Mouse (Mus musculus) heart, postnatal 4 days (tissue): ENCODE measurements around the gene Gpr183. TPM values are rescaled to one million over a fixed set of nuclear protein-coding genes. Genes with fewer than 3 reads are reported as not detected.

Experiments
- DNase-seq: peaks from one replicate; pipeline ENCODE4 v3.0.0; 2021
- total RNA-seq, 2 experiments: library from RNA; stranded (reverse); gene quantifications; 2 replicates each; pipeline ENCODE4 v1.2.3; 2021

Gpr183 gene
- total RNA-seq, 2 experiments from 2014 or later: 2.8 to 3.3 TPM

- no peak for DNase-seq
These were observed 22.3 kb upstream of the Gpr183 start for GRCm38 (mm10) chr14:121987287-121987686.

GRCm38 (mm10) chr14:121986028-121986427 is 21.0 kb upstream of the Gpr183 start:
- DNase-seq: no peak

GRCm38 (mm10) chr14:121985477-121985876 is 20.5 kb upstream of the Gpr183 start:
- no peak for DNase-seq

- no peak for DNase-seq
These were observed 18.3 kb upstream of the Gpr183 start for GRCm38 (mm10) chr14:121983009-121983933.

- DNase-seq: no peak
These were observed 16.5 kb upstream of the Gpr183 start for GRCm38 (mm10) chr14:121981531-121981930.

GRCm38 (mm10) chr14:121973114-121973513 is 8.1 kb upstream of the Gpr183 start:
- DNase-seq: no peak

- DNase-seq: no peak
These were observed 5.4 kb upstream of the Gpr183 start for GRCm38 (mm10) chr14:121970402-121970801.

- DNase-seq: no peak
These were observed 2.1 kb upstream of the Gpr183 start for GRCm38 (mm10) chr14:121967095-121967494.

GRCm38 (mm10) chr14:121965461-121965860 is 466 bp upstream of the Gpr183 start:
- no peak for DNase-seq

GRCm38 (mm10) chr14:121963942-121964335 is 1.1 kb downstream of the Gpr183 start:
- DNase-seq: no peak

- DNase-seq: no peak
These were observed 1.6 kb downstream of the Gpr183 start for GRCm38 (mm10) chr14:121963251-121963941.

- DNase-seq: no peak
These were observed 2.7 kb downstream of the Gpr183 start for GRCm38 (mm10) chr14:121962128-121962890.

- DNase-seq: no peak
These were observed 3.4 kb downstream of the Gpr183 start for GRCm38 (mm10) chr14:121961496-121962127.

- no peak for DNase-seq
These were observed 4.0 kb downstream of the Gpr183 start for GRCm38 (mm10) chr14:121960997-121961396.

GRCm38 (mm10) chr14:121960531-121960930 is 4.5 kb downstream of the Gpr183 start:
- no peak for DNase-seq

- no peak for DNase-seq
These were observed 5.0 kb downstream of the Gpr183 start for GRCm38 (mm10) chr14:121960031-121960430.

- no peak for DNase-seq
These were observed 5.4 kb downstream of the Gpr183 start for GRCm38 (mm10) chr14:121959538-121959980.

GRCm38 (mm10) chr14:121958751-121959537 is 6.1 kb downstream of the Gpr183 start:
- DNase-seq: no peak

GRCm38 (mm10) chr14:121958041-121958750 is 6.8 kb downstream of the Gpr183 start:
- no peak for DNase-seq

GRCm38 (mm10) chr14:121957176-121957871 is 7.7 kb downstream of the Gpr183 start:
- DNase-seq: no peak
